Mouse (Mus musculus): Measurements from ENCODE around the gene Arid1b. TPM values are rescaled to one million over a fixed set of nuclear protein-coding genes. Genes with fewer than 3 reads are reported as not detected.
A peak's percentile ranks its signal among the peaks of the same experiment; 100 is the strongest.

Gene Arid1b
- polyA plus RNA-seq, 1 experiment from 2014 or later = 12.9 TPM

- Histone ChIP-seq H3K27me3 (no peaks in the 10 kb centered on the region), H3K27ac (no peak overlapping the region), H3K4me1 (peaks cover 48% of the 10 kb centered on the region), H3K9me3 (replicated peaks) (no peaks in the 10 kb centered on the region), H3K36me3 (no peaks in the 10 kb centered on the region), H3K4me2 (no peak overlapping the region), H3K9ac (no peak overlapping the region), H3K4me3 (replicated peaks) (no peak overlapping the region)
- ATAC-seq (replicated peaks; ENCODE audit: low FRiP score) = no peak
- WGBS = 62% methylated on average over 2 of the region's 2 CpGs
Observed at GRCm38 (mm10) chr17:5026578-5026977, 32.4 kb downstream of the Arid1b start.

- no peak overlapping the region for H3K4me2 ChIP-seq
- no peak overlapping the region for H3K27ac ChIP-seq
- H3K4me1 ChIP-seq = peaks cover 27% of the 10 kb centered on the region
- no peaks in the 10 kb centered on the region for H3K27me3 ChIP-seq
- no peak overlapping the region for H3K9ac ChIP-seq
- no peak overlapping the region for H3K4me3 ChIP-seq (replicated peaks)
- no peaks in the 10 kb centered on the region for H3K9me3 ChIP-seq (replicated peaks)
- no peaks in the 10 kb centered on the region for H3K36me3 ChIP-seq
- ATAC-seq (replicated peaks; ENCODE audit: low FRiP score) = no peak
- 80% methylated on average over 4 of the region's 4 CpGs for WGBS
Observed at GRCm38 (mm10) chr17:5029148-5029547, 35.0 kb downstream of the Arid1b start.

GRCm38 (mm10) chr17:5030290-5030689, 36.2 kb downstream of the Arid1b start:
- WGBS = 58% methylated on average over 2 of the region's 2 CpGs
- Histone ChIP-seq H3K9me3 (replicated peaks) (no peaks in the 10 kb centered on the region), H3K27me3 (no peaks in the 10 kb centered on the region), H3K9ac (no peak overlapping the region), H3K4me2 (no peak overlapping the region), H3K4me1 (peaks cover 22% of the 10 kb centered on the region), H3K4me3 (replicated peaks) (no peak overlapping the region), H3K36me3 (no peaks in the 10 kb centered on the region), H3K27ac (no peak overlapping the region)
- no peak for ATAC-seq (replicated peaks; ENCODE audit: low FRiP score)

- Histone ChIP-seq H3K9ac (no peak overlapping the region), H3K4me2 (no peak overlapping the region), H3K27ac (no peak overlapping the region), H3K4me3 (replicated peaks) (no peak overlapping the region), H3K9me3 (replicated peaks) (no peaks in the 10 kb centered on the region), H3K36me3 (no peaks in the 10 kb centered on the region), H3K27me3 (no peaks in the 10 kb centered on the region), H3K4me1 (peaks cover 39% of the 10 kb centered on the region)
- ATAC-seq (replicated peaks; ENCODE audit: low FRiP score) = no peak
- 69% methylated on average over 3 of the region's 3 CpGs for WGBS
Observed at GRCm38 (mm10) chr17:5033346-5033745, 39.2 kb downstream of the Arid1b start.

GRCm38 (mm10) chr17:5034201-5034600, 40.1 kb downstream of the Arid1b start:
- Histone ChIP-seq H3K36me3 (0 out of 2 replicates have a peak, but pooled peaks cover 2% of the 10 kb centered on the region), H3K9me3 (replicated peaks) (no peaks in the 10 kb centered on the region), H3K4me3 (replicated peaks) (no peak overlapping the region), H3K27me3 (no peaks in the 10 kb centered on the region), H3K4me1 (peaks cover 40% of the 10 kb centered on the region), H3K4me2 (no peak overlapping the region), H3K27ac (no peak overlapping the region), H3K9ac (no peak overlapping the region)
- ATAC-seq (replicated peaks; ENCODE audit: low FRiP score) = no peak
- 85% methylated on average over 3 of the region's 3 CpGs for WGBS

GRCm38 (mm10) chr17:5036200-5036835, 42.2 kb downstream of the Arid1b start:
- 0 out of 2 replicates have a peak, but pooled peaks cover 3% of the 10 kb centered on the region for H3K36me3 ChIP-seq
- H3K9ac ChIP-seq = no peak overlapping the region
- H3K27me3 ChIP-seq = no peaks in the 10 kb centered on the region
- ATAC-seq (replicated peaks; ENCODE audit: low FRiP score) = no peak
- H3K27ac ChIP-seq = no peak overlapping the region
- H3K4me1 ChIP-seq = peaks cover 40% of the 10 kb centered on the region
- no peak overlapping the region for H3K4me3 ChIP-seq (replicated peaks)
- H3K9me3 ChIP-seq (replicated peaks) = no peaks in the 10 kb centered on the region
- no peak overlapping the region for H3K4me2 ChIP-seq
- WGBS = 52% methylated on average over 2 of the region's 2 CpGs

GRCm38 (mm10) chr17:5037199-5037598, 43.1 kb downstream of the Arid1b start:
- Histone ChIP-seq H3K4me3 (replicated peaks) (no peak overlapping the region), H3K9me3 (replicated peaks) (no peaks in the 10 kb centered on the region), H3K4me2 (no peak overlapping the region), H3K27ac (no peak overlapping the region), H3K9ac (no peak overlapping the region), H3K4me1 (peaks cover 40% of the 10 kb centered on the region), H3K27me3 (no peaks in the 10 kb centered on the region), H3K36me3 (peaks cover 9% of the 10 kb centered on the region)
- WGBS = 86% methylated on average over 8 of the region's 8 CpGs
- no peak for ATAC-seq (replicated peaks; ENCODE audit: low FRiP score)

GRCm38 (mm10) chr17:5039826-5040225, 45.7 kb downstream of the Arid1b start:
- ATAC-seq (replicated peaks; ENCODE audit: low FRiP score) = no peak
- 75% methylated on average over 2 of the region's 2 CpGs for WGBS
- H3K36me3 ChIP-seq = peaks cover 21% of the 10 kb centered on the region
- H3K9me3 ChIP-seq (replicated peaks) = no peaks in the 10 kb centered on the region
- no peaks in the 10 kb centered on the region for H3K27me3 ChIP-seq
- peaks cover 49% of the 10 kb centered on the region for H3K4me1 ChIP-seq
- no peak overlapping the region for H3K4me2 ChIP-seq
- H3K27ac ChIP-seq = 0 out of 2 replicates have a peak overlapping the region, but pooled peaks have one; percentile 27
- no peak overlapping the region for H3K4me3 ChIP-seq (replicated peaks)
- H3K9ac ChIP-seq = no peak overlapping the region

GRCm38 (mm10) chr17:5043871-5044270, 49.7 kb downstream of the Arid1b start:
- ATAC-seq (replicated peaks; ENCODE audit: low FRiP score) = no peak
- 76% methylated on average over 7 of the region's 7 CpGs for WGBS
- Histone ChIP-seq H3K27ac (no peak overlapping the region), H3K27me3 (no peaks in the 10 kb centered on the region), H3K36me3 (peaks cover 21% of the 10 kb centered on the region), H3K4me1 (peaks cover 46% of the 10 kb centered on the region), H3K4me2 (no peak overlapping the region), H3K4me3 (replicated peaks) (no peak overlapping the region), H3K9me3 (replicated peaks) (no peaks in the 10 kb centered on the region), H3K9ac (no peak overlapping the region)

- WGBS = 90% methylated on average over 5 of the region's 5 CpGs
- Histone ChIP-seq H3K4me2 (no peak overlapping the region), H3K4me3 (replicated peaks) (no peak overlapping the region), H3K9me3 (replicated peaks) (no peaks in the 10 kb centered on the region), H3K27ac (no peak overlapping the region), H3K9ac (no peak overlapping the region), H3K4me1 (peaks cover 49% of the 10 kb centered on the region), H3K36me3 (peaks cover 18% of the 10 kb centered on the region), H3K27me3 (no peaks in the 10 kb centered on the region)
- no peak for ATAC-seq (replicated peaks; ENCODE audit: low FRiP score)
Observed at GRCm38 (mm10) chr17:5045613-5046012, 51.5 kb downstream of the Arid1b start.

- Histone ChIP-seq H3K9ac (no peak overlapping the region), H3K27me3 (no peaks in the 10 kb centered on the region), H3K4me2 (no peak overlapping the region), H3K27ac (no peak overlapping the region), H3K4me1 (peaks cover 62% of the 10 kb centered on the region), H3K9me3 (replicated peaks) (no peaks in the 10 kb centered on the region), H3K4me3 (replicated peaks) (no peak overlapping the region), H3K36me3 (peaks cover 10% of the 10 kb centered on the region; the same call in 1 of the 2 replicates)
- WGBS = 69% methylated on average over 4 of the region's 4 CpGs
- ATAC-seq (replicated peaks; ENCODE audit: low FRiP score) = no peak
Observed at GRCm38 (mm10) chr17:5047373-5047772, 53.2 kb downstream of the Arid1b start.

- Histone ChIP-seq H3K4me3 (replicated peaks) (no peak overlapping the region), H3K4me2 (no peak overlapping the region), H3K9ac (no peak overlapping the region), H3K27me3 (no peaks in the 10 kb centered on the region), H3K9me3 (replicated peaks) (no peaks in the 10 kb centered on the region), H3K36me3 (no peaks in the 10 kb centered on the region), H3K4me1 (peaks cover 67% of the 10 kb centered on the region), H3K27ac (peak overlapping the region; percentile 57)
- ATAC-seq (replicated peaks; ENCODE audit: low FRiP score) = 0 out of 2 replicates have a peak, but pooled peaks have one; percentile 17
- 58% methylated on average over 8 of the region's 8 CpGs for WGBS
Observed at GRCm38 (mm10) chr17:5050266-5050665, 56.1 kb downstream of the Arid1b start.
